Mouse (Mus musculus) adrenal gland (tissue): ENCODE results near the gene Samd9l.
"Not testable (repeated sequence)": the region's sequence is repeated elsewhere in the genome, so short reads cannot be mapped to it uniquely, and the experiment has no call there.

ENCODE experiments used
- intact Hi-C: fragments of 180-260 bp; cut with DNase I; formaldehyde crosslinking; loops from one replicate; pipeline ENCODE4 v1.15.1; 2025

Samd9l gene

GRCm38 (mm10) chr6:3345043-3345639, 54.2 kb downstream of the Samd9l start:
- intact Hi-C loops = not testable (repeated sequence)

- intact Hi-C loops = not testable (repeated sequence)
Observed at GRCm38 (mm10) chr6:3343603-3344247, 55.6 kb downstream of the Samd9l start.

- intact Hi-C loops = no loop called here
Observed at GRCm38 (mm10) chr6:3341479-3341878, 57.9 kb downstream of the Samd9l start.

GRCm38 (mm10) chr6:3340928-3341327, 58.4 kb downstream of the Samd9l start:
- intact Hi-C loops = not testable (repeated sequence)

- intact Hi-C loops = not testable (repeated sequence)
Observed at GRCm38 (mm10) chr6:3339131-3339530, 60.2 kb downstream of the Samd9l start.
